Mouse (Mus musculus): Measurements from ENCODE around the gene Ly6g6c. TPM values are rescaled to one million over a fixed set of nuclear protein-coding genes. Genes with fewer than 3 reads are reported as not detected.

The Ly6g6c gene
- polyA plus RNA-seq (2015; fragmentation: Nextera tagmentation; extraction: Ambion mirVana): 0.19 and 0.61 TPM in 2 replicates

GRCm38 (mm10) chr17:35064951-35065947 is at the start of gene Ly6g6c:
TSS of gene Ly6g6c (plus strand) at chr17:35065388.

GRCm38 (mm10) chr17:35016376-35016775 is 48.8 kb upstream of the Ly6g6c start, which contains the start of gene Vwa7:
TSS of gene Vwa7 (plus strand) at chr17:35016579.

GRCm38 (mm10) chr17:35027277-35028068 is 37.7 kb upstream of the Ly6g6c start, which contains the start of gene Sapcd1:
TSS of gene Sapcd1 (minus strand) at chr17:35028016.

GRCm38 (mm10) chr17:35046681-35047455 is 18.3 kb upstream of the Ly6g6c start, which contains the start of gene Msh5:
TSS of gene Msh5 (minus strand) at chr17:35046745.

GRCm38 (mm10) chr17:35049561-35050016 is 15.6 kb upstream of the Ly6g6c start, which contains the start of gene Clic1:
TSS of gene Clic1 (plus strand) at chr17:35049966.

GRCm38 (mm10) chr17:35058911-35059892 is 6.0 kb upstream of the Ly6g6c start, which contains the start of gene Ddah2:
TSS of gene Ddah2 (plus strand) at chr17:35059035.

GRCm38 (mm10) chr17:35066084-35066483 is 896 bp downstream of the Ly6g6c start, which contains the start of gene Mpig6b:
TSS of gene Mpig6b (minus strand) at chr17:35066184.

GRCm38 (mm10) chr17:35076507-35077176 is 11.5 kb downstream of the Ly6g6c start, which contains the start of gene Ly6g6e:
TSS of gene Ly6g6e (plus strand) at chr17:35076902.

GRCm38 (mm10) chr17:35077786-35078233 is 12.6 kb downstream of the Ly6g6c start, which contains the start of gene Ly6g6d:
TSS of gene Ly6g6d (minus strand) at chr17:35078065.

GRCm38 (mm10) chr17:35085208-35085865 is 20.1 kb downstream of the Ly6g6c start, which contains the start of gene Ly6g6f:
TSS of gene Ly6g6f (minus strand) at chr17:35085610.

GRCm38 (mm10) chr17:35088825-35089644 is 23.8 kb downstream of the Ly6g6c start, which contains the start of gene Abhd16a:
TSS of gene Abhd16a (plus strand) at chr17:35089263.

GRCm38 (mm10) chr17:35108097-35108496 is 42.9 kb downstream of the Ly6g6c start, which contains the start of gene Ly6g5c:
TSS of gene Ly6g5c (plus strand) at chr17:35108279.

GRCm38 (mm10) chr17:35115046-35116019 is 50.1 kb downstream of the Ly6g6c start, which contains the start of gene Ly6g5b:
TSS of gene Ly6g5b (minus strand) at chr17:35115428.

All from adrenal gland, postnatal 0 days (tissue).